Mouse (Mus musculus): ENCODE measurements at regions not wholly inside any gene's neighbourhood (a gene's known extent, or its start where the extent isn't known, plus 50 kb on each side); places are given as distances from the start of the nearest gene placed in this dataset.

- peak; percentile 40 for TF ChIP-seq EP300 (IDR thresholded peaks at IDR 0.05)
- TF ChIP-seq CTCF (IDR thresholded peaks at IDR 0.05), result no peak
Measured at GRCm38 (mm10) chr14:99631092-99631491, 332.6 kb downstream of the Klf5 start.

Measured in lung, postnatal 0 days (tissue).